Mouse (Mus musculus): Measurements from ENCODE around the gene Ost4.

DNA sequence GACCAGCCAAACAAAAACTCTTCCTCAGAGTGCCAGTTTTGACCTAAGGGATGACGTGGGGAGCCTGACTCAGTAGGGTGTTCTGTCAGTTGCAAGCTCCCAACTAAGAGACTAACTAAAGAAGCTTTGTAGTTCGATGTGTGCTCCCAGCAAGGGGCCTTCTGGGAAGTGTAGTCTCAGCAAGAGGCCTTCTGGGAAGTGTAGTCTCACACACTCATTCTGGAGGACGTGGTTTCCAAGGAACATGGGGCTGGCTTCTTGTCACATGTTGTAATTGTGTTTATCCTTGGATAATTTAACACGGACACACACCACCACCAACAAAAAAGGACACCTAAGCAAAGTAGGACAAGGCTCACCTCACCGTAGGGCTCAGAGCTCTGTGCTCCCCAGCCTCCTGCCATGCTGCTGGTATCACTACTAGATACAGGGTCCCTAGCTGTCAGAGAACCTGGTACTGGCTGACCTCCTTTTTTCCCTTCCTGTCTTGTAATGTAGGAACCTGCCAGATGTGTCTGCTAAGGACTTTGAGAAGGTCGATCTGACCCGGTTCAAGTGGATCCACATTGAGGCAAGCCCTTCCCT, 20.4 kb upstream of the Ost4 start:
- TF ChIP-seq CTCF (IDR thresholded peaks at IDR 0.05) (no peak), POLR2A (IDR thresholded peaks at IDR 0.05; ENCODE audit: insufficient read depth, low read depth, low read length) (no peak), EP300 (IDR thresholded peaks at IDR 0.05; ENCODE audit: insufficient read depth, low read depth, low read length) (no peak)

All from heart, adult 2 months (tissue).